Mouse (Mus musculus) cerebellum, adult 9-11 months (tissue): ENCODE results near the gene Borcs6.

Source experiments
- DNase-seq: peaks from one replicate; pipeline ENCODE4 v3.0.0; 2022

Borcs6 gene

DNA sequence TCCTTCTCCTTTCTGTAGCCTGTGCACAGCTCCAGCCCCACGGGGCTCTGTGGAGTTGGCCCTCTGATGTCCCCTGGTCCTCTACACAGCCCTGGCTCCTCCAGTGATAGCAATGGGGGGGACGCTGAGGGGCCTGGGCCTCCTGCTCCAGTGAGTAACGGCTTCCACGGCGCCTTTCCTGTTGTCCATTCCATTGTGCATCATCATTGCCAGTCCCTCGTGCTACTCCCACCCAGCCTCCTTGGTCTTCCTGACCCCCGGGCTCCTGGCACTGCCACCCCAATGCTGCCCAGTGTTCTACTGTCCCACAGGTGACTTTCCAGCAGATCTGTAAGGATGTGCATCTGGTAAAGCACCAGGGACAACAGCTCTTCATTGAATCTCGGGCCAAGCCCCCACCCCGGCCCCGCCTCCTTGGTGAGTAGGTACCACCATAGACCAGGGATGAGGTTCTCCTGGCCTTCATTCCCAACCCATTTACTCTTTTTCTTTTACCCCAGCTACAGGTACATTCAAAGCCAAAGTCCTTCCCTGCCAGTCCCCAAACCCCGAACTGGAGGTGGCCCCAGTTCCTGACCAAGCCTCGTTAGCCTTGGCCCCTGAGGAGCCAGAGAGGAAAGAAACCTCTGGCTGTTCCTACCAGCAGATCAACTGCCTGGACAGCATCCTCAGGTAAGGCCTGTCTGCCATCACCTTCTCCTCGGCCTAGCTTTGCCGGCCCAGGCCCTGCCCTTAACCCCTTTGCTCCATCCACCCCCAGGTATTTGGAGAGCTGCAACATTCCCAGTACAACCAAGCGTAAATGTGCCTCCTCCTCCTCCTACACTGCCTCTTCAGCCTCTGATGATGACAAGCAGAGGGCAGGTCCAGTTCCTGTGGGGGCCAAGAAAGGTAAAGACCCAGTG is 44.3 kb downstream of the Borcs6 start:
- peak; percentile 61 for DNase-seq

DNA sequence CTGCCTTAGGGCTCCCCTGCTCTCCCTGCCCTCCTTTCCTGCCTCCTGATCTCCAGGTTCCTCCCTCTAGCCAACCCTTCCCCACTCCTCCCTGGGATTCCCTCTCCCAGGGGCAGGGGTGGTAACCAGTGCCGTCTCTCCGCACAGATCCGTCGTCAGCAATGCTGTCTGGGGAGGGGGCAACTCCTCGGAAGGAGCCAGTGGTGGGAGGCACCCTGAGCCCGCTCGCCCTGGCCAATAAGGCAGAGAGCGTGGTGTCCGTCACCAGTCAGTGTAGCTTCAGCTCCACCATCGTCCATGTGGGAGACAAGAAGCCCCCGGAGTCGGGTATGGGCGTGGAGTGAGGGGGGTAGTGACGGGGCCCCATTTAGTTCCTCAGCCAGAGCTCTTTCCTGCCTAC is 45.0 kb downstream of the Borcs6 start:
- peak; percentile 54 for DNase-seq

DNA sequence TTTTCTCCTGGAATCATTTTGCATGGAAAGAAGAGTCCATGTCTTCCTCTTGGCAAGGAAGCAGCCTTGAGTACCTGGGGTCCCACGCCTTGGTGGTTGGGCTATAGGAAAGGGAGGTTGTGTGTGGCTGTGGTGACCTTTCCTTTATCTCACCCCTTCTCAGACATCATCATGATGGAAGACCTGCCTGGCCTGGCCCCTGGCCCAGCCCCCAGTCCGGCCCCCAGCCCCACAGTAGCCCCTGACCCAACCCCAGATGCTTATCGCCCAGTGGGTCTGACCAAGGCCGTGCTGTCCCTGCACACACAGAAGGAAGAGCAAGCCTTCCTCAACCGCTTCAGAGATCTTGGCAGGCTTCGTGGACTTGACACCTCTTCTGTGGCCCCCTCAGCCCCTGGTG is 45.7 kb downstream of the Borcs6 start:
- no peak for DNase-seq

DNA sequence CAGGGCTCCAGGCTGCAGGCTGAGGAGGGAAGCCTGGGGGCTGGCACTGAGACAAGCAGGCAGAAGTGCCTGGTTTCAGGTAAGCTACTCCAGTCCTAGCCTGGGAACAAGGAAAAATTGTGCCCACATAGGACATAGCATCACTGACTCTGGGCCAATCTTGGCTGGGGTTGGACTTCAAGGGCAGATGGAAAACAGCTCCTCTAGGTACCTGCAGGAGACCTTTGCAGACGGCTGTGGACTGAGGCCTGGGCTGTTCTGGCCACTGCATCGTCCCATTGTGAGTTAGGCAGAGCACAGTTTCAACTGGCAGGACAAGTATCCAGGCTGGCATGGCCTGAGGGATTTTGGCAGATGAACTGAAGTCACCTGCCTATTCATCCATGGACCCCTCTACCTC is 46.3 kb downstream of the Borcs6 start:
- DNase-seq, result peak; percentile 45

DNA sequence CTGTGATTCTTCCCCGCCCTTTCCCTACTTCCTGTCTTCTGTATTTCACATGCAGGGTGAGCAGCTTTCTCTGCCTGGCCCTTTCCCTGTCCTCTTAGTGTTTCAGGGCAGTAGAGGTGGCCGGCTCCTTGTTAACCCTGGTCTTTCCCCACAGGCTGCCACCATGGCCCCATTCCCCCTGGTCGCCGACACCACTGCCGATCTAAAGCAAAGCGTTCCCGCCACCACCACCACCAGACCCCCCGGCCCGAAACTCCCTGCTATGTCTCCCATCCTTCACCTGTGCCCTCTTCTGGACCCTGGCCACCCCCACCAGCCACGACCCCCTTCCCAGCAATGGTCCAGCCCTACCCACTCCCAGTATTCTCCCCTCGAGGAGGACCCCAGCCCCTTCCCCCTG is 46.8 kb downstream of the Borcs6 start:
- DNase-seq, result peak; percentile 44

DNA sequence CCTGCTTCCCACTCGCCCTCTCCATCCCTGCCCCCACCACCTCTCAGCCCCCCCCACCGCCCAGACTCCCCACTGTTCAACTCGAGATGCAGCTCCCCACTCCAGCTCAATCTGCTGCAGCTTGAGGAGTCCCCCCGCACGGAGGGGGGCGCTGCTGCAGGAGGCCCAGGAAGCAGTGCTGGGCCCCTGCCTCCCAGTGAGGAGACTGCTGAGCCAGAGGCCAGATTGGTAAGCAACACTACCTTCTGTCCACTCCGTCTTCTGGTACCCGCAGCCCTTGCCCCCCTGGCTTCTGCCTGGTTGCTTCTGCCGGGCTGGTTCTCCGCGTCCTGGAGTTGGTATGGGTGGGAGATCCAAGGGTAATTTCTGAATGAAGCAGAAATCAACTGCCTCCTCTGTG is 47.3 kb downstream of the Borcs6 start:
- DNase-seq, result peak; percentile 53

DNA sequence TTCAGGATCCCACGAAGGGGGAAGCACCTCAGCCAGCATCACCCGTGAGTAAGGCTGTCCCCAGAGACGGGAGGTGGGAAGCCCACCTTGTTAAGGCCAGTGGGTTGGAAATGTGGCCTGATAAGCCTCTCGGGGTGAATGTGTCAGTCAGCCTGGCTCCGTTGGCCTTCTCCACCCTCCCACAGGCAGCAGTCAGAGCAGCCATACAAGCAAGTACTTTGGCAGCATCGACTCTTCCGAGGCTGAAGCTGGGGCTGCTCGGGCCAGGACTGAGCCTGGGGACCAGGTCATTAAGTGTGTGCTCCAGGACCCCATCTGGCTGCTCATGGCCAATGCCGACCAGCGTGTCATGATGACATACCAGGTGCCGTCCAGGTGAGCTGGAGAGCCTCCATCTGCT is 48.2 kb downstream of the Borcs6 start:
- peak; percentile 42 for DNase-seq

DNA sequence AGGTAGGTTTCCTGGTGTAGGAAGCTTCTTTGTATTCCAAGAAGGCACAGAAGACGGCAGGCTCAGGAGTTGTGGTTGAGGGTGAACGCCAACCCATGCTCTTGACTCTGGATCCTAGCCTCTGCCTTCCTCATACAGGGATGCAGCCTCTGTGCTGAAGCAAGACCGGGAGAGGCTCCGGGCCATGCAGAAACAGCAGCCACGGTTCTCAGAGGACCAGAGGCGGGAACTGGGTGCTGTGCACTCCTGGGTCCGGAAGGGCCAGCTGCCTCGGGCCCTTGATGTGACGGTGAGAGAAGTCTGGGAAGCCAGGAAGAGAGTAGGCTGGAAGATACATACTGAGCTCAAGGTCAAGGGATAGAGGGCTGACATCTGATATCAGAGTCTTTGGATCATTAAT is 48.7 kb downstream of the Borcs6 start:
- no peak for DNase-seq

DNA sequence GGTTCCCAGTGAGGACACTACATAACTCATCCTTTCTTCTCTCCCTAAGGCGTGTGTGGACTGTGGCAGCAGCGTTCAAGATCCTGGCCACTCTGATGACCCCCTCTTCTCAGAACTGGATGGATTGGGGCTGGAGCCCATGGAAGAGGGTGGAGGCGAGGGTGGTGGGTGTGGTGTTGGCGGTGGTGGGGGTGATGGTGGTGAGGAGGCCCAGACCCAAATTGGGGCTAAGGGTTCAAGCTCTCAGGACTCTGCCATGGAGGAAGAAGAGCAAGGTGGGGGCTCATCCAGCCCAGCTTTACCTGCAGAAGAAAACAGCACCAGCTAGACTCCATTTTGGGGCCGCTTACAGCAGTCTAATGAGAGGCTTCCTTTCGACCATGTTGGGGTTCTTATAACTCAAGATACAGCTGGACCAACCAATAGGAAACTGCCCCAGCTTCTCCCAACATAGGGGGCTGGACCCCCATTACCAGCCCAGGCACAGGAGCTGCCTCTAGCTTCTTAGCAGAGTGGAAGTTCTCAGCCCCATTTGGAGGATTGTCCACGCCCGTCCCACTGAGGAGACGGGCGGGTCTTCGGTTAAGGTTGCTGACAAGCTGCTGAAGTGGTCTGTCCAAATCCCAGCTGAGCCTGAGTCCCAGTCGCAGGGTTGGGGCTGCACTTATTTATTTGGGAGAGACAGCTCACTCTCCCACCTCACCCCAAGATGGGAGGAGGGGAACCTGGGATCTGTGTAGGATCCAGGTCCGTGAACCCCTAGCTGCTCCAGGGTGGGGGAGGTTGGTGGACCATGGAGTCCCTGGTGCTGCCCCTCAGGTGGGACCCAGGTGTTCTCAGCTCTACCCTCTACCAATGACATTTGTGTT is 49.7 kb downstream of the Borcs6 start:
- peak; percentile 64 for DNase-seq

DNA sequence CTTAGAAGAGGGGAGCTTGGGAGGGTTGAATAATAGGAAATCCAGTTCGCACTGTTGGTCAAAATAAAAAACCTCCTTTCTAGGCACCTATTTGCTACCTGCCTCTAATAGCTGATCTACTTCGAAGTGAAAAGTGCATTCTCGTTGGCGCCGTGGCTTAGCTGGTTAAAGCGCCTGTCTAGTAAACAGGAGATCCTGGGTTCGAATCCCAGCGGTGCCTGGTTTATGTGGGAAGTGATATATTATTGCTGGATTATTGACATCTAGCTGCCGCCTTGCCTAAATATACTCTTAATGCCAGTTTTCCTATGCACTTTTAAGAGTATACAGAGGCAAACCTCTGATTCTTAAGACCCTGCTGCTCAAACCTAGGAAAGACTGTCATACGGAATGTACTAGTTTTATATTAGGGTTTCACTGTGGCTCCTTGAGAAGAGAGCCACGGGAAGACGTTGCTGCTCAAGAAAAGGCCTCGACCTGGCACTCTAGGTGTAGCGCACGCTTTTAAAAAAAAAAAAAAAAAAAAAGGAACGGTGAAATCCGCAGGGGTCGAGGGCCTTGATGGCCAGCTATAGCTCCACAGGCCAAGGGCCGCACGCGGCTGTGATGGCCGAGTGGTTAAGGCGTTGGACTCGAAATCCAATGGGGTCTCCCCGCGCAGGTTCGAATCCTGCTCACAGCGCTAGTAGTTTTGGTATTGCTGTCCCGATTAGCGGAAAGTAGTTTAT is 51.0 kb downstream of the Borcs6 start:
- DNase-seq, result peak; percentile 89
